Mouse (Mus musculus): ENCODE data around the gene Hs3st3b1.

Hs3st3b1 gene

GRCm38 (mm10) chr11:63922091-63922621, at the start of gene Hs3st3b1:
Gene Hs3st3b1 (minus strand): TSS chr11:63922290.
- peak; percentile 91 for DNase-seq (ENCODE audit: low spot score)

DNA sequence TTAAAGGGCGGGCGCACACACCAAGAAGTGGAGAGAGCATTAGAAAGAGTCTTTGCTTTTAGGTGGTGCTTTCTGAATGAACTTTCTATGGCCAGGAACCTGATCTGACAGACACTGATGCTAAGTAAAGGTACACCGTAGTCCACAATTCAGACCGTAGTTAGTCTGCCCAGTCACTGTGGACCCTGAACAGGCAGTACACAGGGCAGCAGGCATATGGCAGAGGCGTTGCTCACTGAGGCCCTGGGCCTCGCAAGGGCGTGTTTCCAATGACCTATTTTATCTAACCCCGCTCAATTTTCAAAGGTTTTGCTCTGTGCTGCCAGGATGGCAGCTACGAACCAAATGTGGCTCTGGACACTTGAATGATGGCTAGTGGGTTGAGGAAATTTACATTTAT, 49.4 kb upstream of the Hs3st3b1 start:
- DNase-seq (ENCODE audit: low spot score), result no peak

DNA sequence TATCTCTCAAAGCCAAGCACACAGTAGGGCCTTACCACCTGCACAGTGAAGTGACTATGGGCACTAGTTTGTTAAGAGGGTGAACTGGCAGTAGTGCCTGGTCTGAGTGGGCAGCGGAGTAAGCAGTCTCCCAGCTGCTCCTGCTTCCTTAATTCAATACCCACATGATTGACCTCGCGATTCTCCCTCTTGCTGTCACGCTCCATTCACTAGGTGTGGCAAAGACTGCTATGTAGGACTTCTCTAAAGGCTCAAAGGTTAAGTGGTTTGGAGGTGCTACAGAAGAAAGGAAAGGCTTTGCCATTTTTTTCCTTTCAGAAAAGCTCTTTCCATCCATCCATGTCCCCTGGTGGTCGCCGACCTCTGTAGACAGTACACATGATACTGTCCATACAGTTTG, 48.7 kb upstream of the Hs3st3b1 start:
- no peak for DNase-seq (ENCODE audit: low spot score)

DNA sequence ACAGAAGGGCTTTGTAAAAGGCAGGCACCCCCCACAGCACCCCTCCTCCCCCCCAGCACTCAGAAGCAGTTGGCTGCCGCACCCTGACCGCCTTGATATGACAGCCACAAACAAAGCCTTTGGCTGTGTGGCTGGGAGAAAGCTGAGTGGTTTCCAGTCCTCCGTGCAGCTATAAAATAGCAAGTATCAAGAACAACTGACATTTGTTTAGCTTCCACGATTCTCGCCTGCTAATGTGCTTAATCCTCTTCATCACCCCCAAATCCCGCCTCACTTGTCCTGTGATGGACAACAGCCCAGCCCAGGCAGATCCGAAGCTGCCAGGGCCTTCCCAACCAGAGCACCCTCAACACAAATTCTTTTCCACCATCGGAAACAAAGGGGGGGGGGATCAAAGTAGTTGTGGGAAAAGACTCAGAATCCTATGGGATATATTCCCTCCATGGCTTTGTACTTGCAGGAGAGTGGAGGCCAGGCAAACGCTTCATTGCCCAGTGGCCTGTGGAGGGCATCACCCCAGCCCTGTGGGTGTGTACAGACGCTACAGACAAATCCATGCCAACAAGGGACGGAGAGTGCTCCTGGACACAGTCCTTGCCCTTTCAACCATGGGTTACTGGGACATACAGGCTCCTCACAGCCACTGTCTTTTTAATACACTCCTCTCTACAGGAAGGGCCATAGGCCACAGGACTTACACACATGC, 47.3 kb upstream of the Hs3st3b1 start:
- DNase-seq (ENCODE audit: low spot score), result no peak

GRCm38 (mm10) chr11:63968388-63969035, 46.4 kb upstream of the Hs3st3b1 start:
- no peak for DNase-seq (ENCODE audit: low spot score)

GRCm38 (mm10) chr11:63967641-63968387, 45.7 kb upstream of the Hs3st3b1 start:
- no peak for DNase-seq (ENCODE audit: low spot score)

- no peak for DNase-seq (ENCODE audit: low spot score)
Measured at GRCm38 (mm10) chr11:63965437-63965836, 43.3 kb upstream of the Hs3st3b1 start.

- DNase-seq (ENCODE audit: low spot score), result peak; percentile 31
Measured at GRCm38 (mm10) chr11:63957207-63957606, 35.1 kb upstream of the Hs3st3b1 start.

DNA sequence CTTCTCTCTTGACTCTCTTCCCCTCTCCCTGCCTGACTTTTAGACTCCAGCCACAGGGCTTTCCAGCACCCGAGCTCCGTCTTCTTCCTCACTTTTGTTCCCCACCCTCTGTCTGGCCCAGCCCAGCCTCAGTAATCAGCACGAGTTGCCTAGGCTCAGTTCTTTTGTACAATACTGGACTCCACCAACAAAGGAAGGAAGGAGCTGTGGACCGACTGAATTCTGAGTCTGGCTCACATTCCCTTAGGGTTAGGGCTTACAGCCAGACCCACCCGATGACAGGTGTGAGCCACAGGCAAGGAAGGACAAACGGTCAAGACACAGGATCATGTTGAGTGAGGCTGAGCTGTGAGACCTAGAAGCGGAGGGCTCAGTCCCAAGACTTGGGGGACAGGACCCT, 34.7 kb upstream of the Hs3st3b1 start:
- DNase-seq (ENCODE audit: low spot score), result no peak

DNA sequence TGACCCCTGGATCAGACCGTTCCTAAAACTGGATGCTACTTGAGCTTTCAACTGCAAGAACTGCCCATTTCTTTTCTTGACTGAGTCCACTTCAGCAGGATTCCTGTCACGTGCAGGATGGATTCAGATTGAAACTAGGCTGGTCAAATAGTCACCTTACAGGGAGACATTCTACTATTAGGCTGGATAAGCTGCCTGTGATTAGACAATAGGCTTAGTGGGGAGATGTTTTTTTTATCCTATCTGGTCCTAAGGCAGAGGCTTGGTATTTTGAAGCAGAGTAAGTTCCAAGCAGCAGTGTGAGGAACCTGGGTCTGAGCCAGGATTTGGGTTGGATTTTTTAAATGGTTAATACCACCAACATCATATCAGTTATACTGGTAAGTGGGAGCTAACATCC, 31.8 kb upstream of the Hs3st3b1 start:
- DNase-seq (ENCODE audit: low spot score), result no peak

DNA sequence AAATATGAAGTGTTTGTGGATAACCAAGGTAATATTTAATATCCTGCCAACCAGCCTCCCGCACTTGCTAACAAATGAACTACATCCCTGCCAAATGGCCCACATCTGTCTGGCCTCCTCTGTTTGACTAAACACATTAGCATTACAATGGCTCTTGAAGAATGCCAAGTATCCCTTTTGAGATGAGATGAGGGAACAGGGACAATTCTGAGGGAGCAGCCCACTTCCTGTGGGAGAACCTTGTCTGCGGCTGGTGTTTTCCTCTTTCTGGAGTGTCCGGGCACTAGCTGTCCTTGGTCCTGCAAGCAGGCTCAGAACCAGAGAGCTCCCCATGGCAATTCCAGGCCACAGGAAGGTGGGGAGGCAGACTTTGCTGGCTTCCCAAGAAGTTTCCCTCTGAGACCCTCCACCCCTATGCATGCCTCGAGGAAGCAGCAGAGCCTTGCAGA, 30.7 kb upstream of the Hs3st3b1 start:
- DNase-seq (ENCODE audit: low spot score), result no peak

- DNase-seq (ENCODE audit: low spot score), result peak; percentile 53
Measured at GRCm38 (mm10) chr11:63951831-63952631, 29.9 kb upstream of the Hs3st3b1 start.

DNA sequence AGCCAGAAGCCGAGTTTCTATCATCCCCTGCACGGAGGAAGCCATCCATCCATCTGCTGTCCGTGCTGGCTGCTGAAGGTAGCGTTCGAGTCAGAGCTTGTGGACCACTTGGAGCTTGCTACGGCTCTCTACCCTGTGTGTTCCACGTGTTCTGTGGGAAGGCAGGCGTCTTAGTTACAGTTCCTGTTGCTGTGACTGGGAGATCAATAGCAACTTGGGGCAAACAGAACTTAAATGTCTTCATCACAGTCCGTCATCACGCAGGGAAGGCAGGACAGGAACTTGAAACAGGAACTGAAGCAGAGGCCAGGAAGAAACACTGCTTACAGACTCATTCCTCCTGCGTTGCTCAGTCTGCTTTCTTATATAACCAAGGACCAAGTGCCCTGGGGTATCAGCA, 26.3 kb upstream of the Hs3st3b1 start:
- no peak for DNase-seq (ENCODE audit: low spot score)

DNA sequence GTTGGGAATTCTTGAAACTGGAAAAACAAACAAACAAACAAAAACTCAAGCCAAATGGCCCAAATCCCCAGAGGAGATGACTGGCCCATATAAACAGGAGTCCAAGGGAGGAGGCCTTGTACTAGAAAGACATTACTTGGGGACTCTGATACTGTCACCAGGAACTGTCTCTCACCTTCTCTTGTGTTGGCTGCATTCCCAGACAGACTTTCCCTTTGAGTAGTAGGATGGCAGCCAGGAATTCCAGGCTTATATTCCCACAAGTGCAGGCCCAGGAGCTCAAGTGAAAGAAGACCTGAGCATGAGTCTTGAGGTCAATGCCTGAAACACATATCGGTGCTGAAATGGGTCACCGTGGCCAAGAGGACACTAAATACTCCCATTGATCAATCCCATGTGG, 24.9 kb upstream of the Hs3st3b1 start:
- no peak for DNase-seq (ENCODE audit: low spot score)

DNA sequence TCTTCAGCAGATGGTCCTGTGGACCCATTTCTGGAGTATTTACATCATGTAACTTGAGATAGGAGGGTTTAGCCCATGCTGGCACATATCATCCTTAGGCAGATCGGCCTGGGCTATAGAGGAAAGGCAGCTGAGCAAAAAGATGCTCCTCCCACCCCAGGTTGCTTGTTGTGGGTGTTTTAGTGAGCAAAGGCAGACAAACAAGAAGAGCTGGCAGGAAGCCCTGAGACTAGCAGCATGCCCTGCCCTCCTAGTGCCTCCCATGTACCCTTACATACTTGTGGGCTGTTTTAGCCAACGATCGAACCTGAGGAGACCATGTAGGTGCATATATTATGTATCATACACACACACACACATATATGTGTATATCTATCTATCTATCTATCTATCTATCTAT, 21.9 kb upstream of the Hs3st3b1 start:
- no peak for DNase-seq (ENCODE audit: low spot score)

DNA sequence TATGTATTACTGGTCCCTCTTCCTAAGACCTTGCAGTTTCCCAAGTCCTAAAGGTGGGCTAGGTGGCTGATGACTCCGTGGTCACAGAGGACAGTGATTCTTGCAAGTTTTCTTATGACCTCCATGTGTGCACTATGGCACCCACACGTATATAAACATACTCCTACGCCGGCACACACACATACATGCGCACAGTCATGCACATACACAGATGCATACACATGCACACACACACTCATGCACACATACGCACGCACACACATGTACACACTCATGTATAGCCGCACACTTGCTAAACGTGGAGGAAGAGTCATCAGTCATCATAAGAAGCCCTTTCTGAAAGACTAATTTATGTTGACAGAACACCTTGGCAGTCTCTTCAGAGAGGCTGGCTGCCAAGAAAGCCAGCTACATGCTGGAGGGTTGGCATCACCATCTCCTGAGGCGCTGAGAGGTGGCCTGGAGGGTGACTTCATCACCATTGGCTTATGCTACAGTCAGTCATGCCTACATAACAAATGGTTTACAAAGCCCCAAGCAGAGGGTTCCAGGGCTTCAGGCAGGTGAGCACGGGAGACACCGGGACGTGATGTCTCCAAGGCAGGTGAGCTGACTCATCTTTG, 21.3 kb upstream of the Hs3st3b1 start:
- no peak for DNase-seq (ENCODE audit: low spot score)

DNA sequence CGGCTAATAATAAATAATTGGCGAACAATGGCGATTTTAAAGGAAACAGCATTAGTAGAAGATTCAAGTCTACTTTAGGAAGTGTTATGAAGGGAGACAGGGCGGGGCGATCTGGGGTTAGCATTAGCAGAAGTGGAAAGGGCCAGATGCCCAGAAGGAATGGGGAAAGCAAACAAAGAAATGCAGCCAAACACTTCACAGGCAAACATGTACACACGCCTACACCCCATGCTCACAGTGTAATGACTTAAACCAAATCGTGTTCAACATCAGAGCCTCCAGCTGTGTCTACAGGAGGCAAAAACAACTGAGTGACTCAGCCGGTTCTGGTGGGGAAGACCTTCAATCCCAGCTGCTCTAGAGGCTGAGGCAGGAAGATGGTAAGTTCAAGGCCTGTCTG, 20.1 kb upstream of the Hs3st3b1 start:
- DNase-seq (ENCODE audit: low spot score), result no peak

GRCm38 (mm10) chr11:63936641-63937040, 14.6 kb upstream of the Hs3st3b1 start:
- no peak for DNase-seq (ENCODE audit: low spot score)

- no peak for DNase-seq (ENCODE audit: low spot score)
Measured at GRCm38 (mm10) chr11:63926901-63927300, 4.8 kb upstream of the Hs3st3b1 start.

DNA sequence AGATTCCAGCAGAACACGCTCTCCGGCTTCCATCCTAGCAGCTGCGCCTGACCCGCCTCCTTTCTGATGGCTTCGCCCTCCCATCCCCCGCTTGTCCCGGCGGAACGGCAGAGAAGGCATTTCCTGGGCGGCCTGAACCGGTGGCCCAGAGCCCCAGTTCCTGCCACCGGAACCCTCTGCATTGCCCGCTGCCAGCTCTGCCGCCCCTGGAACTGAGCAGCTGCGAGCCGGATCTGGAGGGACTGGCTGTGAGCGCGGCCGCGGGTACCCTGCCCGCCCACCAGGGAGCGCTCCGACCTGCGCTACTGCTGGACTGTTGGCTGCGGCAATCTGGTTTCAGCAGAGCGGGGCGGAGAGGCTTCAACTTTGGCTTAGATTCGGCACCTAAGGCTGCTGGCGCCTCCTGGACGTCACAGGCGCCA, 3.1 kb upstream of the Hs3st3b1 start:
- DNase-seq (ENCODE audit: low spot score), result peak; percentile 78

- no peak for DNase-seq (ENCODE audit: low spot score)
Measured at GRCm38 (mm10) chr11:63924286-63924930, 2.3 kb upstream of the Hs3st3b1 start.

All from urinary bladder, postnatal 14 days (tissue).